Mouse (Mus musculus): ENCODE data around the gene Spata32. TPM values are rescaled to one million over a fixed set of nuclear protein-coding genes. Genes with fewer than 3 reads are reported as not detected.
A peak's percentile ranks its signal among the peaks of the same experiment; 100 is the strongest.

The Spata32 gene
- polyA plus RNA-seq, 1 experiment from 2014 or later: not detected

DNA sequence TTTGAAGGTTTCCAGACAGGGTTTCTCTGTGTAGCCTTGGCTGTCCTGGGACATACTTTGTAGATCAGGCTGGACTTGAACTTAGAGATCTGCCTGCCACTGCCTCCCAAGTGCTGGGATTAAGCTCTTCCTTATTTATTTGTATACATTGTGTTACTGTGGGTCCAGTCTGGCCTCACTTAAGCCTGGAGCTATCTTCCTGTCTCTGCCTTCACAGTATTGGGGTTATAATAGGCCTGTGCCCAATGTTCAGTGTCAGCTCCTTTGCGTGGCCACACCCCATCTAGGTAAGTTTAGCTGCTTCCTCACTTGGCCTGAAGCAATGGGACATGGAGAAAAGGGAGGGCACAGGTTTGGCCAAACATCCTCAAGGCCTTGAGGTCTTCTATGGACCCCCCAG is 41.7 kb downstream of the Spata32 start:
- DNase-seq: no peak
- 88% methylated on average over 1 of the region's 1 CpGs for WGBS (ENCODE audit: insufficient replicate concordance)
- Histone ChIP-seq H3K4me1 (ENCODE audit: insufficient read depth) (peaks cover 17% of the 10 kb centered on the region), H3K9ac (replicated peaks) (no peak overlapping the region), H3K4me3 (ENCODE audit: low read depth, low read length) (no peak overlapping the region), H3K36me3 (replicated peaks; ENCODE audit: insufficient read depth, low read length) (no peaks in the 10 kb centered on the region; the same call in 1 of the 2 replicates), H3K9me3 (ENCODE audit: low read length) (no peaks in the 10 kb centered on the region), H3K27me3 (ENCODE audit: insufficient read depth, low read length) (peaks cover 4% of the 10 kb centered on the region; the same call in 1 of the 2 replicates), H3K27ac (ENCODE audit: low read depth) (peak overlapping the region; percentile 84), H3K4me2 (ENCODE audit: low read depth, low read length) (peak overlapping the region; percentile 49; the same call in 1 of the 2 replicates)
- no peak for TF ChIP-seq EP300 (IDR thresholded peaks at IDR 0.05; ENCODE audit: low read depth)
- no peak for TF ChIP-seq CTCF (IDR thresholded peaks at IDR 0.05; ENCODE audit: low read depth)
- ATAC-seq: no peak

- peak overlapping the region; percentile 49 for H3K4me2 ChIP-seq (ENCODE audit: low read depth, low read length)
- 43% methylated on average over 14 of the region's 14 CpGs for WGBS (ENCODE audit: insufficient replicate concordance)
Measured at GRCm38 (mm10) chr11:103175688-103176442, 42.4 kb downstream of the Spata32 start.

DNA sequence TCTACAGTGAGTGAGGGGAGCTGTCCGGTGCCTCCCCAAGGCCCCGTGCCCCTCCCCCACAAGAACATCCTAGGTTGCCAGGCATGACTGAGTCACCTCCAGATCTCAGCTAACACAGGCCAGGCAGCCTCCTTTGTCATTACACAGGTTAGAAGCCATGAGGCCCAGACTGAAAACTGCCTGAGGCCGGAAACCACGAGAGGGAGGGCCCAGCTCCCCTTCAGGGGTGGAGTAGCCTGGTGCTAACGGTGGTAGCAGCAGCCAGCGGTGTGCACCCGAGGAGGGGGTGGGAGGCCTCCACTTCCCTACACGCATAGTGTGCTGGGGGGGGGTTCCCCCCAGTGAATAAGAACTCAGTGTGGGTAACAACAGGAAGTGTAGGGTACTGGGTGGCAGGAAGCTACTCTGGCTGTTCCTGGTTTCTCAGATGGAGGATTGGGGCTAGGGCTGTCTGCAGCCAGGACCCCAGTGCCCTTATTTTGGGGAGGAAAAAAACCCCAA is 43.3 kb downstream of the Spata32 start:
- Histone ChIP-seq H3K9ac (replicated peaks) (0 out of 2 replicates have a peak overlapping the region, but pooled peaks have one; percentile 8), H3K27ac (ENCODE audit: low read depth) (peak overlapping the region; percentile 84), H3K4me2 (ENCODE audit: low read depth, low read length) (peak overlapping the region; percentile 74), H3K9me3 (ENCODE audit: low read length) (no peaks in the 10 kb centered on the region), H3K36me3 (replicated peaks; ENCODE audit: insufficient read depth, low read length) (no peaks in the 10 kb centered on the region; the same call in 1 of the 2 replicates), H3K4me3 (ENCODE audit: low read depth, low read length) (peak overlapping the region; percentile 63; the same call in 1 of the 2 replicates), H3K27me3 (ENCODE audit: insufficient read depth, low read length) (peaks cover 19% of the 10 kb centered on the region), H3K4me1 (ENCODE audit: insufficient read depth) (peaks cover 21% of the 10 kb centered on the region)
- TF ChIP-seq EP300 (IDR thresholded peaks at IDR 0.05; ENCODE audit: low read depth) (peak; percentile 24; the same call in 1 of the 2 replicates), CTCF (IDR thresholded peaks at IDR 0.05; ENCODE audit: low read depth) (no peak)
- DNase-seq (peak; percentile 78), ATAC-seq (peak; percentile 65)
- WGBS (ENCODE audit: insufficient replicate concordance): 19% methylated on average over 8 of the region's 8 CpGs

More at GRCm38 (mm10) chr11:103175688-103176442, 42.4 kb downstream of the Spata32 start:
- ATAC-seq (no peak), DNase-seq (no peak)
- Histone ChIP-seq H3K27me3 (ENCODE audit: insufficient read depth, low read length) (peaks cover 10% of the 10 kb centered on the region), H3K36me3 (replicated peaks; ENCODE audit: insufficient read depth, low read length) (no peaks in the 10 kb centered on the region; the same call in 1 of the 2 replicates), H3K4me1 (ENCODE audit: insufficient read depth) (peaks cover 21% of the 10 kb centered on the region), H3K4me3 (ENCODE audit: low read depth, low read length) (peak overlapping the region; percentile 2), H3K9ac (replicated peaks) (no peak overlapping the region), H3K27ac (ENCODE audit: low read depth) (peak overlapping the region; percentile 84), H3K9me3 (ENCODE audit: low read length) (no peaks in the 10 kb centered on the region)
- TF ChIP-seq EP300 (IDR thresholded peaks at IDR 0.05; ENCODE audit: low read depth): no peak

DNA sequence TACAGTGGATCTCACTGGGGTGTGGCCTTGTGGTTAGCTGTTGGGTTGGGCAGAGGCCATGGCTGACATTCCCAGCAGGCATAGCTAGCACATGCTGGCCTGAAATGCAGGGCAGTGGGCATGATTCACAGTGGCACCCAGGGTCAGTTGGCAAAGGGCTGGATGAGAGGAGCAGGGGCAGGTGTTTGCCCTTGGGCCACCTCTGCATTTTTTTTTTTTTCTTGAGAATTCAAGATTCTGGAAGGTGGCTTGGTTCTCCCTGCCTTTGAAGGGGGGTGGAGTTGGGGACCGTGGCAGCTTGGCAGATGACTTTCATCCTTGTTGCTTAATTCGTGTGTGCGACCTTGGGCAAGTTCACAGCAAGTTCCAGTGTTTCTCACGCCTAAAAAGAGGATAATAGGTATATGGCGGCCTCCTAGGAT is 43.8 kb downstream of the Spata32 start:
- no peak for TF ChIP-seq EP300 (IDR thresholded peaks at IDR 0.05; ENCODE audit: low read depth)
- TF ChIP-seq CTCF (IDR thresholded peaks at IDR 0.05; ENCODE audit: low read depth): no peak
- WGBS (ENCODE audit: insufficient replicate concordance): 26% methylated on average over 5 of the region's 5 CpGs
- no peak for DNase-seq
- H3K4me1 ChIP-seq (ENCODE audit: insufficient read depth): peaks cover 21% of the 10 kb centered on the region
- no peaks in the 10 kb centered on the region for H3K36me3 ChIP-seq (replicated peaks; ENCODE audit: insufficient read depth, low read length)
- peak overlapping the region; percentile 84 for H3K27ac ChIP-seq (ENCODE audit: low read depth)
- H3K9ac ChIP-seq (replicated peaks): 0 out of 2 replicates have a peak overlapping the region, but pooled peaks have one; percentile 34
- ATAC-seq: no peak
- H3K4me2 ChIP-seq (ENCODE audit: low read depth, low read length): peak overlapping the region; percentile 74
- peaks cover 24% of the 10 kb centered on the region for H3K27me3 ChIP-seq (ENCODE audit: insufficient read depth, low read length)
- H3K4me3 ChIP-seq (ENCODE audit: low read depth, low read length): peak overlapping the region; percentile 63; the same call in 1 of the 2 replicates
- H3K9me3 ChIP-seq (ENCODE audit: low read length): no peaks in the 10 kb centered on the region

- Histone ChIP-seq H3K4me2 (ENCODE audit: low read depth, low read length) (peak overlapping the region; percentile 74), H3K27ac (ENCODE audit: low read depth) (peak overlapping the region; percentile 84), H3K36me3 (replicated peaks; ENCODE audit: insufficient read depth, low read length) (no peaks in the 10 kb centered on the region), H3K9ac (replicated peaks) (0 out of 2 replicates have a peak overlapping the region, but pooled peaks have one; percentile 34), H3K9me3 (ENCODE audit: low read length) (no peaks in the 10 kb centered on the region), H3K27me3 (ENCODE audit: insufficient read depth, low read length) (peaks cover 28% of the 10 kb centered on the region), H3K4me3 (ENCODE audit: low read depth, low read length) (peak overlapping the region; percentile 63), H3K4me1 (ENCODE audit: insufficient read depth) (peaks cover 21% of the 10 kb centered on the region)
- TF ChIP-seq CTCF (IDR thresholded peaks at IDR 0.05; ENCODE audit: low read depth) (no peak), EP300 (IDR thresholded peaks at IDR 0.05; ENCODE audit: low read depth) (no peak)
- ATAC-seq (no peak), DNase-seq (no peak)
- 72% methylated on average over 11 of the region's 11 CpGs for WGBS (ENCODE audit: insufficient replicate concordance)
Measured at GRCm38 (mm10) chr11:103173771-103174344, 44.4 kb downstream of the Spata32 start.

Data from liver, postnatal 0 days (tissue).